Mouse (Mus musculus): ENCODE results near the gene Igfn1. TPM values are rescaled to one million over a fixed set of nuclear protein-coding genes. Genes with fewer than 3 reads are reported as not detected.

Gene Igfn1
- polyA plus RNA-seq, 2 experiments from 2014 or later = not detected

- no peak for ATAC-seq
Measured at GRCm38 (mm10) chr1:135929876-135930275, 76.3 kb downstream of the Igfn1 start.

- no peak for ATAC-seq
Measured at GRCm38 (mm10) chr1:135925848-135926247, 80.3 kb downstream of the Igfn1 start.

- no peak for ATAC-seq
Measured at GRCm38 (mm10) chr1:135924377-135924994, 81.7 kb downstream of the Igfn1 start.

DNA sequence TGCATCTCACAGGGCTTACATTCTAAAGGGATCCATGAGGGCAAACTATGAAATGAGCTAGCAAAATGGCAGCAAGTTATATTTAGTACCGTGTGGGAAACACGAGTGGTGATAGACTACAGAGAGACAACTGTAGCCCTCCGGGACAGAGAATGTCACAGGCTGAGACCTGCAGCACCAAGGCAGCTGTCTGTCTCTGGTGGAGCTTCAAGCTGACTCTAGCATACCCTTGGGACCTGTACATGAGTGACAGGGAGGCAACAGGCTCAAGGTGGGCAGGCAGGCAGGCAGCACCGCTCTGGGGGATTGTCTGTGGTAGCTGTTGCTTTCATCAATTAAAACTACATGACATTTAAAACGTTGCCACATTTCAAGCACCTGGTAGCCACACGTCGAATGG lies 82.9 kb downstream of the Igfn1 start:
- no peak for ATAC-seq

- no peak for ATAC-seq
Measured at GRCm38 (mm10) chr1:135918644-135919407, 87.3 kb downstream of the Igfn1 start, which contains the start of gene Pkp1. Gene Pkp1, minus strand, starts transcription at chr1:135919207.

DNA sequence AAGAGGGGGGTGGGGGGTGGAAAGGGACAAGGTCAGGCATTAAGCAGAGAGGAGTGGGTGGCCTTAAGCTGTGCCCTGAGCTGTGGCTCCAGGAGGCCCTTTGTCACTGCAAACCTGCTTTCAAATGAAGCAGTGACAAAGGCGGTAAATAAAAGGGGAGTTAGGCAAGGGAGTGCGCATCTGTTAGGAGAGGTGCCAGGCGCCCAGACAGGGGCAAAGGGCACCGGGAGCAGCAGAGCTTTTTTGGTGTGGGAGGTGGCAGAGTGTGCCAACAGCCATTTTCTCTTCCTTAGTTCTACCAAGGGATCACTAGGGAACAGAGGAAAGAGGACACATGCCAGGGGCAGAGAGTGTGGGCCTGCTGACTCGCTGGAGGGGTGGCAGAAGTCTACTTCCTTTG lies 88.9 kb downstream of the Igfn1 start:
- ATAC-seq = no peak

GRCm38 (mm10) chr1:135916486-135917058 lies 89.6 kb downstream of the Igfn1 start:
- ATAC-seq = no peak

DNA sequence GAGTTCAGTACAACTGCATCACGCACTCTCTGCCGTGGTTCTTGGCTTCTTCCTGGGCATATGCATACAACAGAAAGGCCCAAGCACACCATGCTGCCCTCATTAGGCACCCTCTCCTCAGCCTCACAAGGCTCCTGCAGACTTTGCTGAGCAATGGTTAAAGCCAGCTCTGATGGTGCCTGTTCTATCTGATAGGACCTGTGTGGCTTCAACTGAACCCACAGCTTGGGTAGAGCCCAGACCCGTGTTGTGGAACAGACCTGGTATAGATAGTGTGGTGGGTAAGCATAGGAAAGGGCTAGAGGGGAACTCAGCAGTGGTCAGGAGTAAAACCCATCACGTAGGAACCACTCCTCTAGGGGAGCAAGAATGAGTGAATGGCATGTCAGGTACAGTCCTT lies 92.5 kb downstream of the Igfn1 start:
- ATAC-seq = no peak

- ATAC-seq = no peak
Measured at GRCm38 (mm10) chr1:135909381-135909780, 96.8 kb downstream of the Igfn1 start.

DNA sequence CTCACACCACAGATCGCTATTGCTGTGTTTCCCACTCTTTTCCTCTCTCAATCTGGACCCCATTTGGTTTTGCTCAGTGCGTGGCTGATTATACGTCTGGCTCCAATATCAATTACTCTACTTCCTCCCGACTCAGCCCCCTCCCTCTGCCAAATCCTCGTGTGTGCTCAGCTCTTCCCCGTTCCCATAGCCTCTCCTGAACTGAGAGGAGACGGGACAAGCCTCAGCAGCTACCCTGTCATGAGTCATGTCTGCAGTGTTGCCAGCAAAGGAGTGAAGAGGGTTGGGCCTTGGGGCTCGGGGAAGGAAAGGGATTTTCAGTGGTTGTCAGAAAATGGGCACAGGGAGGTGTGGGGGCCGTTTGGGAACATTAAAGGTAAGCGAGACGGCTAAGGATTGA lies 99.4 kb downstream of the Igfn1 start:
- no peak for ATAC-seq

Other genes with a start within 250 kb of the Igfn1 start
- 1 to 10 TPM; 1.9 to 3.8 TPM for gene Phlda3, start 240.2 kb downstream of the Igfn1 start, polyA plus RNA-seq (2017; shearing (Covaris generic))
- gene Tnni1, start 226.9 kb downstream of the Igfn1 start, polyA plus RNA-seq (2017; shearing (Covaris generic)) = not detected
- 10 to 100 TPM in 1 of 2 experiments, 1 to 10 TPM in 1; 7.8 to 12.4 TPM for gene Lad1, start 187.7 kb downstream of the Igfn1 start, polyA plus RNA-seq (2017; shearing (Covaris generic))
- gene Tnnt2, start 170.0 kb downstream of the Igfn1 start, polyA plus RNA-seq (2017; shearing (Covaris generic)) = under 1 TPM; 0.46 to 0.83 TPM
- gene Pkp1, start 87.1 kb downstream of the Igfn1 start, polyA plus RNA-seq (2017; shearing (Covaris generic)) = not detected
- gene Tmem9, start 1.8 kb upstream of the Igfn1 start, polyA plus RNA-seq (2017; shearing (Covaris generic)) = 10 to 100 TPM; 21.4 to 27.0 TPM
- not detected for gene Ascl5, start 44.5 kb upstream of the Igfn1 start, polyA plus RNA-seq (2017; shearing (Covaris generic))
- gene Cacna1s, start 46.4 kb upstream of the Igfn1 start, polyA plus RNA-seq (2017; shearing (Covaris generic)) = 1 to 10 TPM; 2.4 to 2.9 TPM
- gene Kif21b, start 125.0 kb upstream of the Igfn1 start, polyA plus RNA-seq (2017; shearing (Covaris generic)) = 10 to 100 TPM; 26.6 to 31.2 TPM
- gene Mroh3, start 206.5 kb upstream of the Igfn1 start, polyA plus RNA-seq (2017; shearing (Covaris generic)) = not detected
- gene Inava, start 227.9 kb upstream of the Igfn1 start, polyA plus RNA-seq (2017; shearing (Covaris generic)) = not detected